Mouse (Mus musculus): ENCODE data around the gene Prkg1. TPM values are rescaled to one million over a fixed set of nuclear protein-coding genes. Genes with fewer than 3 reads are reported as not detected.

Prkg1 gene
- polyA plus RNA-seq, 1 experiment: 82.5 TPM

GRCm38 (mm10) chr19:30699130-30699529 lies 1065.7 kb downstream of the Prkg1 start:
- Histone ChIP-seq H3K36me3 (ENCODE audit: control insufficient read depth, insufficient read depth, low read length) (no peaks in the 10 kb centered on the region), H3K4me1 (ENCODE audit: control insufficient read depth, insufficient read depth, low read length) (no peaks in the 10 kb centered on the region), H3K27me3 (ENCODE audit: control insufficient read depth, insufficient read depth, low read length) (no peaks in the 10 kb centered on the region), H3K27ac (ENCODE audit: control insufficient read depth, insufficient read depth, low read depth, low read length) (no peak overlapping the region), H3K4me3 (ENCODE audit: control insufficient read depth, low read depth, low read length) (no peak overlapping the region)
- TF ChIP-seq CTCF (IDR thresholded peaks at IDR 0.05; ENCODE audit: control insufficient read depth, insufficient read depth, insufficient replicate concordance, low read depth, low read length) (no peak), POLR2A (IDR thresholded peaks at IDR 0.05; ENCODE audit: control insufficient read depth, low read depth, low read length) (no peak)

- Histone ChIP-seq H3K27ac (ENCODE audit: control insufficient read depth, insufficient read depth, low read depth, low read length) (no peak overlapping the region), H3K4me3 (ENCODE audit: control insufficient read depth, low read depth, low read length) (no peak overlapping the region), H3K4me1 (ENCODE audit: control insufficient read depth, insufficient read depth, low read length) (no peaks in the 10 kb centered on the region), H3K27me3 (ENCODE audit: control insufficient read depth, insufficient read depth, low read length) (no peaks in the 10 kb centered on the region), H3K36me3 (ENCODE audit: control insufficient read depth, insufficient read depth, low read length) (no peaks in the 10 kb centered on the region)
- TF ChIP-seq POLR2A (IDR thresholded peaks at IDR 0.05; ENCODE audit: control insufficient read depth, low read depth, low read length) (no peak), CTCF (IDR thresholded peaks at IDR 0.05; ENCODE audit: control insufficient read depth, insufficient read depth, insufficient replicate concordance, low read depth, low read length) (no peak)
These were observed 1073.6 kb downstream of the Prkg1 start for GRCm38 (mm10) chr19:30691258-30691657.

- H3K4me1 ChIP-seq (ENCODE audit: control insufficient read depth, insufficient read depth, low read length): no peaks in the 10 kb centered on the region
- H3K27me3 ChIP-seq (ENCODE audit: control insufficient read depth, insufficient read depth, low read length): no peaks in the 10 kb centered on the region
- no peak overlapping the region for H3K27ac ChIP-seq (ENCODE audit: control insufficient read depth, insufficient read depth, low read depth, low read length)
- H3K36me3 ChIP-seq (ENCODE audit: control insufficient read depth, insufficient read depth, low read length): no peaks in the 10 kb centered on the region
- TF ChIP-seq CTCF (IDR thresholded peaks at IDR 0.05; ENCODE audit: control insufficient read depth, insufficient read depth, insufficient replicate concordance, low read depth, low read length) (no peak), POLR2A (IDR thresholded peaks at IDR 0.05; ENCODE audit: control insufficient read depth, low read depth, low read length) (no peak)
- H3K4me3 ChIP-seq (ENCODE audit: control insufficient read depth, low read depth, low read length): no peak overlapping the region
These were observed 1074.1 kb downstream of the Prkg1 start for GRCm38 (mm10) chr19:30690691-30691090.

DNA sequence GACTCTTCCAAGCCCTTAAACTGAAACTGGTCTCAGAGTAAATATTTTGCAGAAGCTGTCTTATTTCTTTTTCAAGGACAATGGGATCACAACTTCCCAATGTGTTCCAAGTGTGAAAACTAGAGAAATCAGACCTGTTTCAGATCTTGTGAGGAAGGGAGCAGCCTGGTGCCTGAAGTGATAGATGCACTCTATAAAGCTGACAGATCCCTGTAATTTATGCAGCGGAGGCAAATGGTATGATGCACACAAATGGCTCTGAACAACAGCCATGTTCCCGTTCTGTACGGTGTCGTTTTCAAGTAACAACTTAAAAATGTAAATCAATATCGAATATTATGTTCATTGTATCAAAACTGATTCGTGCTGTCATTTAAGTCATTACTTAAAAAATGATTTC lies 1076.9 kb downstream of the Prkg1 start:
- Histone ChIP-seq H3K4me1 (ENCODE audit: control insufficient read depth, insufficient read depth, low read length) (no peaks in the 10 kb centered on the region), H3K4me3 (ENCODE audit: control insufficient read depth, low read depth, low read length) (no peak overlapping the region), H3K36me3 (ENCODE audit: control insufficient read depth, insufficient read depth, low read length) (no peaks in the 10 kb centered on the region), H3K27me3 (ENCODE audit: control insufficient read depth, insufficient read depth, low read length) (no peaks in the 10 kb centered on the region), H3K27ac (ENCODE audit: control insufficient read depth, insufficient read depth, low read depth, low read length) (no peak overlapping the region)
- TF ChIP-seq CTCF (IDR thresholded peaks at IDR 0.05; ENCODE audit: control insufficient read depth, insufficient read depth, insufficient replicate concordance, low read depth, low read length) (no peak), POLR2A (IDR thresholded peaks at IDR 0.05; ENCODE audit: control insufficient read depth, low read depth, low read length) (no peak)

DNA sequence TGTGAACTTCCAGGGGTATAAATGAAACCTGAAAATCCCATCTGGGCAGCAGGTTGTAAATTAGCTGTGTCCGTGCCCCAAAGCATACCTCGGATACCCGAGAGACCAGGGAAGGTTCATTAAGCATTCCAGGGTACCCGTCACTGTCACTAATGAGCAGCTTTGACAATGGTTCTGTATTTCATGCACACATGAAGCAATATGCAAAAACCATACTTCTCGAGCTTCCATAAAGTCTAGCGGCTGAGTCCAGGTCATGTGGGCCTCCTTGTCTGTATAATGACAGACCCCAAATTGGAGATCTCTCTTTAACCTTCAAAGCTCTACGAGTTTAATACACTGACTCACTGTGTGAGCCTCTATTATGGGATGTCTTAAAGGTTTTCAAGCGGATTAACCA lies 1088.5 kb downstream of the Prkg1 start:
- no peaks in the 10 kb centered on the region for H3K36me3 ChIP-seq (ENCODE audit: control insufficient read depth, insufficient read depth, low read length)
- H3K27ac ChIP-seq (ENCODE audit: control insufficient read depth, insufficient read depth, low read depth, low read length): no peak overlapping the region
- H3K27me3 ChIP-seq (ENCODE audit: control insufficient read depth, insufficient read depth, low read length): no peaks in the 10 kb centered on the region
- no peak overlapping the region for H3K4me3 ChIP-seq (ENCODE audit: control insufficient read depth, low read depth, low read length)
- no peaks in the 10 kb centered on the region for H3K4me1 ChIP-seq (ENCODE audit: control insufficient read depth, insufficient read depth, low read length)
- TF ChIP-seq POLR2A (IDR thresholded peaks at IDR 0.05; ENCODE audit: control insufficient read depth, low read depth, low read length) (no peak), CTCF (IDR thresholded peaks at IDR 0.05; ENCODE audit: control insufficient read depth, insufficient read depth, insufficient replicate concordance, low read depth, low read length) (no peak)

DNA sequence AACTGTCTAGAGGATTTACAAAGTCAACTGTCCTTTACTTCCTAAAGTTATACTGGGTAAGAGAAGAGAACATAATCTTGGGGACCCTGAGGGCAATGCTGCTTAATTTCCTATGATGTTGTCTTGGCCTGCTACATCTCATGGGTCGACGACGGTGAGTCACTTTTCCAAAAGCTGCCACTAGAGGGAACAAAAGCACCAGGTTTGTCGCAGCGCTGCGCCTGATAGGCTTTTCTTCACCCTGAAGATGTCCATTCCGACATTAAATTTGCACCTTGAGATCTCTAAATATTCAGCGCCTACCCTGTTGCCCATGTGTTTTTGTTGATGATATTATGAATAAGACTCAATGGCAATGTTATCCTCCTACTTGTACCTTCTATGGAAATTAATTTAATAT lies 1100.6 kb downstream of the Prkg1 start:
- Histone ChIP-seq H3K4me1 (ENCODE audit: control insufficient read depth, insufficient read depth, low read length) (no peaks in the 10 kb centered on the region), H3K4me3 (ENCODE audit: control insufficient read depth, low read depth, low read length) (no peak overlapping the region), H3K36me3 (ENCODE audit: control insufficient read depth, insufficient read depth, low read length) (no peaks in the 10 kb centered on the region), H3K27me3 (ENCODE audit: control insufficient read depth, insufficient read depth, low read length) (no peaks in the 10 kb centered on the region), H3K27ac (ENCODE audit: control insufficient read depth, insufficient read depth, low read depth, low read length) (no peak overlapping the region)
- no peak for TF ChIP-seq POLR2A (IDR thresholded peaks at IDR 0.05; ENCODE audit: control insufficient read depth, low read depth, low read length)
- peak; percentile 49; the same call in 1 of the 2 replicates for TF ChIP-seq CTCF (IDR thresholded peaks at IDR 0.05; ENCODE audit: control insufficient read depth, insufficient read depth, insufficient replicate concordance, low read depth, low read length)

DNA sequence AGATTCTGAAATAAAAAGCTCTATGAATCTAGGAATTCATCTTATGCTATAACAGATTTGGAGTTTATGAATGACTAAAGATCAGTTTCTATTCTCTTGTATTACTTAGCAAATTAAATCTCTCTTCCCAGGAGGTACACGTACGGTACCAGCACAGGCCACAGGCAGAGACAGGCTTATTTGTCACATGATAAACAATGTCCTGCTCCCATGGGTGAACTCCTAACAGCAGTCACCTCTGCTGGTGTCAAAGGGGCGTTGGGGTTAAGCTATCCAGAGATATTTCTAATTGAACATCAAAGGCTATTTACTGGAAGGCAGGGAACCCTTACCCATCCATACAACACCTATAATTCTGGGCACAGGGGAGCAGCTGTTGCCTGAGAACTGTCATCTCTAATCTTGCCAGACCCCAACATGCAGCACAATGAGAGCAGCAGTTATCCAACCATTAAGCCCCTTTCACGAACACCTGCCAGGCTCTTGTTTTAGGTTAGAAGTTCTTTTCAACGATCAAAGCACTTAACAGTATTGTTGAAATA lies 1122.1 kb downstream of the Prkg1 start:
- no peaks in the 10 kb centered on the region for H3K4me1 ChIP-seq (ENCODE audit: control insufficient read depth, insufficient read depth, low read length)
- TF ChIP-seq POLR2A (IDR thresholded peaks at IDR 0.05; ENCODE audit: control insufficient read depth, low read depth, low read length) (no peak), CTCF (IDR thresholded peaks at IDR 0.05; ENCODE audit: control insufficient read depth, insufficient read depth, insufficient replicate concordance, low read depth, low read length) (no peak)
- H3K27me3 ChIP-seq (ENCODE audit: control insufficient read depth, insufficient read depth, low read length): no peaks in the 10 kb centered on the region
- no peak overlapping the region for H3K27ac ChIP-seq (ENCODE audit: control insufficient read depth, insufficient read depth, low read depth, low read length)
- no peak overlapping the region for H3K4me3 ChIP-seq (ENCODE audit: control insufficient read depth, low read depth, low read length)
- no peaks in the 10 kb centered on the region for H3K36me3 ChIP-seq (ENCODE audit: control insufficient read depth, insufficient read depth, low read length)

GRCm38 (mm10) chr19:30637471-30637870 lies 1127.4 kb downstream of the Prkg1 start:
- Histone ChIP-seq H3K4me1 (ENCODE audit: control insufficient read depth, insufficient read depth, low read length) (no peaks in the 10 kb centered on the region), H3K36me3 (ENCODE audit: control insufficient read depth, insufficient read depth, low read length) (no peaks in the 10 kb centered on the region), H3K4me3 (ENCODE audit: control insufficient read depth, low read depth, low read length) (no peak overlapping the region), H3K27ac (ENCODE audit: control insufficient read depth, insufficient read depth, low read depth, low read length) (no peak overlapping the region), H3K27me3 (ENCODE audit: control insufficient read depth, insufficient read depth, low read length) (no peaks in the 10 kb centered on the region)
- TF ChIP-seq CTCF (IDR thresholded peaks at IDR 0.05; ENCODE audit: control insufficient read depth, insufficient read depth, insufficient replicate concordance, low read depth, low read length): no peak
- no peak for TF ChIP-seq POLR2A (IDR thresholded peaks at IDR 0.05; ENCODE audit: control insufficient read depth, low read depth, low read length)
